Mouse (Mus musculus): ENCODE data around the gene Haus5.

DNA sequence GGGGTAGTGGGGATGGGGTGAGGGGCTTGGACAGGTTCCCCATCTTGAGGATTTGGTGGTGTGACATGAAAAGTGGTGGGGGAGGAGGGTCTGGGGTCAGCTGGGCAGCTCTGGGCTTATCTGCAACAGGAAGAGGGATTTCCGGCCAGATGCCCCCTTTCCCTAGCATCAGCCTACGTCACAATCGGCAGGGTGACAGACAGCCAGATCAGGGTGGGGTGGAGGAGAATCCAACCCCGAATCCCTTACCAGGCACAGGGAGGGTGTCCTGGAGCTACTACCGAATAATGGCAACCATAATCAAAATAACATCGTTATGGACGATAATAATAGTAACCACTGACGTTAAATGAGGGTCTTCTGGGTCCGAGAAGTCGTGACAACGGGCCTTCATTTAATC is 28.4 kb downstream of the Haus5 start:
- TF ChIP-seq CTCF (IDR thresholded peaks at IDR 0.05; ENCODE audit: insufficient read depth, low read depth, low read length) (no peak), POLR2A (IDR thresholded peaks at IDR 0.05; ENCODE audit: insufficient read depth, low read depth, low read length) (no peak)
